Mouse (Mus musculus): ENCODE results near the gene Stk40.

- TF ChIP-seq POLR2A (IDR thresholded peaks at IDR 0.05; ENCODE audit: extremely low read depth, insufficient read depth, low read length) (no peak), CTCF (IDR thresholded peaks at IDR 0.05; ENCODE audit: low read depth, low read length) (peak; percentile 12; the same call in 1 of the 2 replicates)
Observed at GRCm38 (mm10) chr4:126110374-126111152, 6.8 kb downstream of the Stk40 start.

Measured in liver, adult 2 months (tissue).